Mouse (Mus musculus) adipose tissue, adult 10 weeks (tissue): ENCODE data around the gene Kcne1l. TPM values are rescaled to one million over a fixed set of nuclear protein-coding genes. Genes with fewer than 3 reads are reported as not detected.

ENCODE experiments used
- polyA plus RNA-seq: library from polyadenylated mRNA; stranded (reverse); fragments of 350-450 nt; fragmentation: Illumina TruSeq; extraction: RNeasy Lipid Tissue Mini Kit (QIAGEN cat#74804); gene quantifications from one replicate; pipeline ENCODE4 v1.2.3, GENCODE M21; 2014; ENCODE audit warnings: low read depth, low replicate concordance

The Kcne1l gene
- polyA plus RNA-seq, result 1.4 TPM

DNA sequence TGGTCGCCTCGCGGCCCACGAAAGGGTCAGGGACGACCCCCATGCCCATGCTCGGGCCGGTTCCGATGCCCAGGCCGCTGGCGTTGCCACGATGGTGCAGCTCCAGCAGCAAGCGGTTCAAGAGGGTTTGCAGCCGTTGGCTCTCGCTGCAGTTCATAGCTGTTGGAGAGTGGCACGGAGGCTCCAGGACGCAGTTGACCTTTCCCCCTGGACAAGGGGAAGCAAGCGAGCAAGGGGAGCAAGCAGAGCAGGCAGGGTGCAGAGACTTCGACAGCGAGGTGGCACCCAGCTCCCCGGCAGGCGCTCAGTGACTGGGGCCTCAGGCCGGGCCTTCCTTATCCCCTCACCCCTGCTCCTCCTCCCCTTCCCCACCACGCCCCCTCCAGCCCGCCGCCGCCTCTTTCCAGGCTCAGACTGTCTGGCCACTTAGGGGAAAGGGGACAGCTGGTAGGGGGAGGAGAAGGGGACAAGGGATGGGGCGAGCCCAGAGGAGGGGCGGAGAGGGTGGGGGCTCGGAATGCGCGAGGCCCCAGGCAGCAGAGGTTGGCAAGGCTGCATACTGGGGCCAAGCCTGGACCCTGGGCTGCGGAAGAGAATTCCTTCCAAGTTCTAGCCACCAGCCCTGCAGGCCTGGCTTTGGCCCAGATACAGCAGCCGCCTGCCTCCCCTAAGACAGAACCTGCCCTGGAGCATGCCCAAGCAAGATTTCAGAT, at the start of gene Kcne1l:
Gene Kcne1l, minus strand, starts transcription at position 426 of the 713 bp plus-strand sequence.

Other genes starting within 250 kb of the Kcne1l start
- 0.10 TPM for gene Gucy2f, start 109.4 kb downstream of the Kcne1l start, polyA plus RNA-seq
- 15.2 TPM for gene Nxt2, start 79.5 kb downstream of the Kcne1l start, polyA plus RNA-seq
- gene Acsl4, start 84.2 kb upstream of the Kcne1l start, polyA plus RNA-seq, result 44.5 TPM